Mouse (Mus musculus): ENCODE measurements around the gene Eif2s3x. TPM values are rescaled to one million over a fixed set of nuclear protein-coding genes. Genes with fewer than 3 reads are reported as not detected.
A peak's percentile ranks its signal among the peaks of the same experiment; 100 is the strongest.
"Not testable (repeated sequence)": the region's sequence is repeated elsewhere in the genome, so short reads cannot be mapped to it uniquely, and the experiment has no call there.

Gene Eif2s3x
- polyA plus RNA-seq, 1 experiment from 2014 or later, result 41.3 TPM

- H3K27ac ChIP-seq, result peak overlapping the region; percentile 81
These were observed 722 bp upstream of the Eif2s3x start for GRCm38 (mm10) chrX:94213384-94213783.

GRCm38 (mm10) chrX:94212264-94212596 is 432 bp downstream of the Eif2s3x start:
- under 1% methylated on average over 12 of the region's 12 CpGs for WGBS
- peak overlapping the region; percentile 63 for H3K4me2 ChIP-seq (ENCODE audit: low read length)
- peak overlapping the region; percentile 80 for H3K9ac ChIP-seq (ENCODE audit: low read depth, low read length)
- H3K4me1 ChIP-seq (replicated peaks; ENCODE audit: insufficient read depth, low read length), result no peaks in the 10 kb centered on the region
- DNase-seq (ENCODE audit: low spot score) (no peak), ATAC-seq (replicated peaks; ENCODE audit: low FRiP score, low read depth) (peak; percentile 66)
- H3K36me3 ChIP-seq (ENCODE audit: insufficient read depth, low read length), result peaks cover 13% of the 10 kb centered on the region; the same call in 1 of the 2 replicates
- no peaks in the 10 kb centered on the region for H3K9me3 ChIP-seq (replicated peaks; ENCODE audit: low read length)
- H3K27me3 ChIP-seq (ENCODE audit: insufficient read depth, low read length), result no peaks in the 10 kb centered on the region
- H3K4me3 ChIP-seq (replicated peaks; ENCODE audit: low read depth, low read length), result peak overlapping the region; percentile 78
- H3K27ac ChIP-seq, result peak overlapping the region; percentile 81
- TF ChIP-seq CTCF (IDR thresholded peaks at IDR 0.05; ENCODE audit: low read depth), result no peak

More at GRCm38 (mm10) chrX:94213384-94213783, 722 bp upstream of the Eif2s3x start:
- H3K27me3 ChIP-seq (ENCODE audit: insufficient read depth, low read length), result no peaks in the 10 kb centered on the region
- WGBS, result 13% methylated on average over 7 of the region's 7 CpGs
- H3K4me3 ChIP-seq (replicated peaks; ENCODE audit: low read depth, low read length), result peak overlapping the region; percentile 78
- H3K9me3 ChIP-seq (replicated peaks; ENCODE audit: low read length), result no peaks in the 10 kb centered on the region
- DNase-seq (ENCODE audit: low spot score), result no peak
- peak overlapping the region; percentile 80; the same call in 1 of the 2 replicates for H3K9ac ChIP-seq (ENCODE audit: low read depth, low read length)
- H3K4me1 ChIP-seq (replicated peaks; ENCODE audit: insufficient read depth, low read length), result no peaks in the 10 kb centered on the region
- peaks cover 6% of the 10 kb centered on the region; the same call in 1 of the 2 replicates for H3K36me3 ChIP-seq (ENCODE audit: insufficient read depth, low read length)
- ATAC-seq (replicated peaks; ENCODE audit: low FRiP score, low read depth), result no peak
- peak; percentile 43 for TF ChIP-seq CTCF (IDR thresholded peaks at IDR 0.05; ENCODE audit: low read depth)
- H3K4me2 ChIP-seq (ENCODE audit: low read length), result peak overlapping the region; percentile 42

- Histone ChIP-seq H3K27ac (no peak overlapping the region), H3K4me2 (ENCODE audit: low read length) (no peak overlapping the region), H3K4me1 (replicated peaks; ENCODE audit: insufficient read depth, low read length) (no peaks in the 10 kb centered on the region), H3K27me3 (ENCODE audit: insufficient read depth, low read length) (no peaks in the 10 kb centered on the region), H3K9ac (ENCODE audit: low read depth, low read length) (no peak overlapping the region), H3K36me3 (ENCODE audit: insufficient read depth, low read length) (peaks cover 29% of the 10 kb centered on the region), H3K4me3 (replicated peaks; ENCODE audit: low read depth, low read length) (no peak overlapping the region), H3K9me3 (replicated peaks; ENCODE audit: low read length) (no peaks in the 10 kb centered on the region)
- no peak for ATAC-seq (replicated peaks; ENCODE audit: low FRiP score, low read depth)
- no peak for DNase-seq (ENCODE audit: low spot score)
- 90% methylated on average over 5 of the region's 5 CpGs for WGBS
- peak; percentile 50 for TF ChIP-seq CTCF (IDR thresholded peaks at IDR 0.05; ENCODE audit: low read depth)
These were observed 14.9 kb downstream of the Eif2s3x start for GRCm38 (mm10) chrX:94197789-94198188.

GRCm38 (mm10) chrX:94193901-94194300 is 18.8 kb downstream of the Eif2s3x start:
- H3K4me1 ChIP-seq (replicated peaks; ENCODE audit: insufficient read depth, low read length); ATAC-seq (replicated peaks; ENCODE audit: low FRiP score, low read depth); H3K9me3 ChIP-seq (replicated peaks; ENCODE audit: low read length); H3K4me2 ChIP-seq (ENCODE audit: low read length); H3K27ac ChIP-seq; H3K9ac ChIP-seq (ENCODE audit: low read depth, low read length); H3K4me3 ChIP-seq (replicated peaks; ENCODE audit: low read depth, low read length); H3K27me3 ChIP-seq (ENCODE audit: insufficient read depth, low read length): not testable (repeated sequence)
- 69% methylated on average over 4 of the region's 4 CpGs for WGBS
- H3K36me3 ChIP-seq (ENCODE audit: insufficient read depth, low read length), result peaks cover 23% of the 10 kb centered on the region; the same call in 1 of the 2 replicates
- peak; percentile 14 for DNase-seq (ENCODE audit: low spot score)
- TF ChIP-seq CTCF (IDR thresholded peaks at IDR 0.05; ENCODE audit: low read depth), result peak; percentile 59

GRCm38 (mm10) chrX:94185156-94185555 is 27.5 kb downstream of the Eif2s3x start:
- H3K27me3 ChIP-seq (ENCODE audit: insufficient read depth, low read length), result no peaks in the 10 kb centered on the region
- no peaks in the 10 kb centered on the region for H3K36me3 ChIP-seq (ENCODE audit: insufficient read depth, low read length)
- DNase-seq (ENCODE audit: low spot score), result peak; percentile 35
- no peak overlapping the region for H3K4me2 ChIP-seq (ENCODE audit: low read length)
- H3K9me3 ChIP-seq (replicated peaks; ENCODE audit: low read length), result no peaks in the 10 kb centered on the region
- H3K4me1 ChIP-seq (replicated peaks; ENCODE audit: insufficient read depth, low read length), result no peaks in the 10 kb centered on the region
- H3K27ac ChIP-seq, result no peak overlapping the region
- WGBS, result 42% methylated on average over 1 of the region's 1 CpGs
- H3K9ac ChIP-seq (ENCODE audit: low read depth, low read length), result no peak overlapping the region
- no peak for ATAC-seq (replicated peaks; ENCODE audit: low FRiP score, low read depth)
- no peak overlapping the region for H3K4me3 ChIP-seq (replicated peaks; ENCODE audit: low read depth, low read length)
- peak; percentile 62 for TF ChIP-seq CTCF (IDR thresholded peaks at IDR 0.05; ENCODE audit: low read depth)

- DNase-seq (ENCODE audit: low spot score) (no peak), ATAC-seq (replicated peaks; ENCODE audit: low FRiP score, low read depth) (no peak)
- Histone ChIP-seq H3K4me3 (replicated peaks; ENCODE audit: low read depth, low read length) (no peak overlapping the region), H3K9ac (ENCODE audit: low read depth, low read length) (no peak overlapping the region), H3K4me1 (replicated peaks; ENCODE audit: insufficient read depth, low read length) (no peaks in the 10 kb centered on the region), H3K27me3 (ENCODE audit: insufficient read depth, low read length) (no peaks in the 10 kb centered on the region), H3K27ac (no peak overlapping the region), H3K4me2 (ENCODE audit: low read length) (no peak overlapping the region), H3K36me3 (ENCODE audit: insufficient read depth, low read length) (no peaks in the 10 kb centered on the region), H3K9me3 (replicated peaks; ENCODE audit: low read length) (no peaks in the 10 kb centered on the region)
- no peak for TF ChIP-seq CTCF (IDR thresholded peaks at IDR 0.05; ENCODE audit: low read depth)
- 45% methylated on average over 3 of the region's 3 CpGs for WGBS
These were observed 28.8 kb downstream of the Eif2s3x start for GRCm38 (mm10) chrX:94183814-94184213.

All from kidney, postnatal 0 days (tissue).